Comparison of ENCODE assay signal across 8 mouse cellular contexts in the genomic region with DNA sequence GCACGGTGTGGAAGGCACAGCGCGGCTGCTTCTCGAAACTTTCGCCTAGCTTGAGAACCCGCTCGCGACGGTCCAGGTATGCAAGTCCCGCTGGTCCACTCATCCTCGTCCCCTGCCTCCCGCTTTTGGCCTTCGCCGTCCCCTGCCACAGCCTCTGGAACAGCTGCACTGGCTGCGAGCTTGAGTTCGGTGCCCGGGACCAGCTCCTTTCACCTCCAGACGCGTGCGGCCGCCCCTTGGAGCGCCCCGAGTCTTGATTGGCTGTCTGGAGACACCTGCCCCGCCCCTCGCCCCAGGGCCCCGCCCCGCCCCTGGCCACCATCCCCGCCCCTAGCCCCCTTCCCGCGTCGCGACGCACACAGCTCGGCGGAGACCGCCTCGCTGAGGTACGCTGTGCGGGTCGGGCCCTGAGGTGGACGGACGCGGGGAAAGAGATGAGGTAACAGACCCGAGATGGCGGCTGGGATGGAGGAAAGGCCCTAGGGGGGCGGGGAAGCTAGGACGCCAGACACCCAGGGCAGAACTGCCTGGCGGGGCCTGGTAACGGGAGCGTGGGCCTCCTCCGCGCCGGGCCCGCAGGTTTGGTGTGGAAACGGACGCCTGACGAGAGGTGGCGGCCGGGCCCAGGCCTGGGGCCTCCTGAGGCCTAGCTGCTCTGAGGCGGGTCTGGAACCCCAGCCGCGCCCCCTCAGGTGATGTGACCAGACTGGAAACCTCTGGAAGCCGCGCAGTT. TPM values are rescaled to one million over a fixed set of nuclear protein-coding genes. Genes with fewer than 3 reads are reported as not detected.
DNase-seq lines count a peak whose midpoint lies in the region; ATAC-seq and TF ChIP-seq lines count a peak whose summit lies in the region.

A gene (plus strand): TSS at position 332 of the 733 bp plus-strand sequence.

- TF ChIP-seq EP300 in ES-Bruce4 (IDR thresholded peaks at IDR 0.05; ENCODE audit: insufficient read depth, low read depth, low read length): no peak
- no peak for TF ChIP-seq EP300 in heart, postnatal 0 days (IDR thresholded peaks at IDR 0.05; ENCODE audit: low read depth)
- no peak for TF ChIP-seq EP300 in stomach, postnatal 0 days (optimal IDR thresholded peaks at IDR 0.05)

- H3K4me2 ChIP-seq in forebrain, embryonic 12.5 days: peak within 1 kb of the TSS; percentile 73
- peak within 1 kb of the TSS; percentile 74 for H3K4me2 ChIP-seq in heart, postnatal 0 days (ENCODE audit: low read depth, low read length)
- H3K4me2 ChIP-seq in liver, embryonic 15.5 days: peak within 1 kb of the TSS; percentile 93
- peak within 1 kb of the TSS; percentile 81 for H3K4me2 ChIP-seq in neural tube, embryonic 12.5 days (replicated peaks)
- peak within 1 kb of the TSS; percentile 80 for H3K4me2 ChIP-seq in stomach, postnatal 0 days (replicated peaks; ENCODE audit: low read depth)

- no peak for TF ChIP-seq CTCF in ES-Bruce4 (IDR thresholded peaks at IDR 0.05; ENCODE audit: low read depth, low read length)
- no peak for TF ChIP-seq CTCF in heart, postnatal 0 days (IDR thresholded peaks at IDR 0.05; ENCODE audit: low read depth)
- TF ChIP-seq CTCF in stomach, postnatal 0 days (IDR thresholded peaks at IDR 0.05; ENCODE audit: low read depth): no peak

- H3K9me3 ChIP-seq in ES-Bruce4 (replicated peaks; ENCODE audit: control insufficient read depth, insufficient read depth, low read length, poor library complexity, severe bottlenecking): no peaks in the 10 kb centered on the region
- no peaks in the 10 kb centered on the region for H3K9me3 ChIP-seq in forebrain, embryonic 12.5 days
- H3K9me3 ChIP-seq in heart, postnatal 0 days (replicated peaks; ENCODE audit: control insufficient read depth, low read length): no peaks in the 10 kb centered on the region
- no peaks in the 10 kb centered on the region for H3K9me3 ChIP-seq in liver, embryonic 15.5 days (replicated peaks)
- H3K9me3 ChIP-seq in neural tube, embryonic 12.5 days: no peaks in the 10 kb centered on the region
- no peaks in the 10 kb centered on the region for H3K9me3 ChIP-seq in stomach, postnatal 0 days (ENCODE audit: control insufficient read depth, low read length)

- ATAC-seq in forebrain, embryonic 12.5 days (ENCODE audit: low FRiP score): peak; percentile 98
- peak; percentile 97 for ATAC-seq in heart, postnatal 0 days (ENCODE audit: insufficient read depth, low read depth)
- ATAC-seq in liver, embryonic 15.5 days (ENCODE audit: insufficient read depth): peak; percentile 99
- peak; percentile 99 for ATAC-seq in neural tube, embryonic 12.5 days (ENCODE audit: low FRiP score, low read depth)
- peak; percentile 98 for ATAC-seq in stomach, postnatal 0 days (ENCODE audit: low FRiP score, low TSS enrichment)

- under 1% methylated on average over 64 of the region's 64 CpGs for WGBS in forebrain, embryonic 12.5 days
- WGBS in heart, postnatal 0 days: under 1% methylated on average over 57 of the region's 64 CpGs
- under 1% methylated on average over 64 of the region's 64 CpGs for WGBS in liver, embryonic 15.5 days (ENCODE audit: insufficient replicate concordance)
- WGBS in neural tube, embryonic 12.5 days: under 1% methylated on average over 59 of the region's 64 CpGs
- WGBS in stomach, postnatal 0 days: under 1% methylated on average over 60 of the region's 64 CpGs

- H3K27ac ChIP-seq in ES-Bruce4 (ENCODE audit: insufficient read depth, low read length): no peak within 1 kb of the TSS
- H3K27ac ChIP-seq in forebrain, embryonic 12.5 days: peak within 1 kb of the TSS; percentile 75
- H3K27ac ChIP-seq in heart, postnatal 0 days (ENCODE audit: low read depth): no peak within 1 kb of the TSS
- H3K27ac ChIP-seq in liver, embryonic 15.5 days (replicated peaks): peak within 1 kb of the TSS; percentile 51; the same call in 1 of the 2 replicates
- peak within 1 kb of the TSS; percentile 43; the same call in 1 of the 2 replicates for H3K27ac ChIP-seq in neural tube, embryonic 12.5 days
- H3K27ac ChIP-seq in stomach, postnatal 0 days (replicated peaks): peak within 1 kb of the TSS; percentile 65

- peak within 1 kb of the TSS; percentile 96 for H3K9ac ChIP-seq in ES-Bruce4 (ENCODE audit: low read depth, poor library complexity, severe bottlenecking)
- H3K9ac ChIP-seq in forebrain, embryonic 12.5 days: peak within 1 kb of the TSS; percentile 81
- peak within 1 kb of the TSS; percentile 56 for H3K9ac ChIP-seq in heart, postnatal 0 days (replicated peaks; ENCODE audit: low read depth, low read length)
- H3K9ac ChIP-seq in liver, embryonic 15.5 days: peak within 1 kb of the TSS; percentile 85
- peak within 1 kb of the TSS; percentile 84 for H3K9ac ChIP-seq in neural tube, embryonic 12.5 days
- H3K9ac ChIP-seq in stomach, postnatal 0 days (ENCODE audit: low read length): peak within 1 kb of the TSS; percentile 88

- H3K4me3 ChIP-seq in ES-Bruce4 (ENCODE audit: low read depth, low read length): peak within 1 kb of the TSS; percentile 100
- H3K4me3 ChIP-seq in forebrain, embryonic 12.5 days (replicated peaks): peak within 1 kb of the TSS; percentile 74
- peak within 1 kb of the TSS; percentile 59 for H3K4me3 ChIP-seq in heart, postnatal 0 days (ENCODE audit: low read depth, low read length)
- peak within 1 kb of the TSS; percentile 93 for H3K4me3 ChIP-seq in liver, embryonic 15.5 days (replicated peaks)
- H3K4me3 ChIP-seq in neural tube, embryonic 12.5 days: peak within 1 kb of the TSS; percentile 77
- peak within 1 kb of the TSS; percentile 89 for H3K4me3 ChIP-seq in stomach, postnatal 0 days (ENCODE audit: low read depth, low read length)

- TF ChIP-seq POLR2A in ES-Bruce4 (IDR thresholded peaks at IDR 0.05; ENCODE audit: insufficient read depth, low read length): peak; percentile 34

- no peaks in the 10 kb centered on the region for H3K4me1 ChIP-seq in ES-Bruce4 (ENCODE audit: control insufficient read depth, insufficient read depth, low read length)
- H3K4me1 ChIP-seq in forebrain, embryonic 12.5 days: peaks cover 9% of the 10 kb centered on the region
- no peaks in the 10 kb centered on the region; the same call in 1 of the 2 replicates for H3K4me1 ChIP-seq in heart, postnatal 0 days (ENCODE audit: control insufficient read depth, insufficient read depth)
- H3K4me1 ChIP-seq in liver, embryonic 15.5 days (replicated peaks): peaks cover 15% of the 10 kb centered on the region
- peaks cover 8% of the 10 kb centered on the region; the same call in 1 of the 2 replicates for H3K4me1 ChIP-seq in neural tube, embryonic 12.5 days
- no peaks in the 10 kb centered on the region for H3K4me1 ChIP-seq in stomach, postnatal 0 days (replicated peaks; ENCODE audit: control insufficient read depth, insufficient read depth)

- H3K36me3 ChIP-seq in ES-Bruce4 (ENCODE audit: control insufficient read depth, insufficient read depth, low read length, poor library complexity, severe bottlenecking): no peaks in the 10 kb centered on the region
- no peaks in the 10 kb centered on the region; the same call in 1 of the 2 replicates for H3K36me3 ChIP-seq in forebrain, embryonic 12.5 days (replicated peaks)
- no peaks in the 10 kb centered on the region for H3K36me3 ChIP-seq in heart, postnatal 0 days (replicated peaks; ENCODE audit: control insufficient read depth, insufficient read depth, low read length)
- no peaks in the 10 kb centered on the region for H3K36me3 ChIP-seq in liver, embryonic 15.5 days (replicated peaks)
- no peaks in the 10 kb centered on the region for H3K36me3 ChIP-seq in neural tube, embryonic 12.5 days
- no peaks in the 10 kb centered on the region for H3K36me3 ChIP-seq in stomach, postnatal 0 days (ENCODE audit: control insufficient read depth, insufficient read depth, low read length)

- DNase-seq in c-Kit-positive CD71-positive TER-119-positive erythroid progenitor cells, embryonic 14.5 days (ENCODE audit: low spot score): peak; percentile 80
- DNase-seq in heart, postnatal 0 days (ENCODE audit: low spot score): peak; percentile 51
- peak; percentile 89 to 93 for DNase-seq in kidney, postnatal 4 days
- peak; percentile 88 for DNase-seq in stomach, postnatal 0 days (ENCODE audit: low spot score)

- no peaks in the 10 kb centered on the region; the same call in 1 of the 2 replicates for H3K27me3 ChIP-seq in ES-Bruce4 (ENCODE audit: control insufficient read depth, insufficient read depth, low read length, poor library complexity, severe bottlenecking)
- H3K27me3 ChIP-seq in forebrain, embryonic 12.5 days: no peaks in the 10 kb centered on the region
- H3K27me3 ChIP-seq in heart, postnatal 0 days (ENCODE audit: control insufficient read depth, insufficient read depth, low read length): peaks cover 4% of the 10 kb centered on the region
- peaks cover 12% of the 10 kb centered on the region; the same call in 1 of the 2 replicates for H3K27me3 ChIP-seq in liver, embryonic 15.5 days
- no peaks in the 10 kb centered on the region for H3K27me3 ChIP-seq in neural tube, embryonic 12.5 days (replicated peaks)
- no peaks in the 10 kb centered on the region for H3K27me3 ChIP-seq in stomach, postnatal 0 days (ENCODE audit: control insufficient read depth, insufficient read depth, low read length)

RNA-seq across cellular contexts. Expression of the gene that starts here (rescaled TPM):
- polyA plus RNA-seq in ES-Bruce4 (2011; ENCODE audit: insufficient read depth, insufficient read length, low read depth, missing spikeins): 63.9 and 64.9 TPM in 2 replicates
- 66.3 TPM in 2 replicates for polyA plus RNA-seq in forebrain, embryonic 12.5 days (2016; fragmentation: Nextera tagmentation; extraction: Ambion mirVana)
- total RNA-seq in heart, postnatal 0 days (2014; rRNA removed; ENCODE audit: low replicate concordance): 4.1 and 7.9 TPM in 2 replicates
- 14.9 TPM in 2 replicates for polyA plus RNA-seq in heart, postnatal 0 days (2015; fragmentation: Nextera tagmentation; extraction: Ambion mirVana)
- polyA plus RNA-seq in liver, embryonic 15.5 days (2015; fragmentation: Nextera tagmentation; extraction: Ambion mirVana): 7.7 and 9.1 TPM in 2 replicates
- polyA plus RNA-seq in neural tube, embryonic 12.5 days (2016; fragmentation: Nextera tagmentation; extraction: Ambion mirVana): 57.6 and 65.3 TPM in 2 replicates
- 10.0 and 11.5 TPM in 2 replicates for polyA plus RNA-seq in stomach, postnatal 0 days (2015; fragmentation: Nextera tagmentation; extraction: Ambion mirVana)

Comparison
In these comparisons a context has a peak if more than half of its experiments do, and no peak if none do; other contexts are left out.
1. H3K27ac ChIP-seq: peak in forebrain, embryonic 12.5 days (single experiment), liver, embryonic 15.5 days (single experiment), neural tube, embryonic 12.5 days (single experiment) and stomach, postnatal 0 days (single experiment); none in ES-Bruce4 (single experiment) and heart, postnatal 0 days (single experiment).
2. Peak in every context shown above with its lines, with median percentiles within 50 percentile points of each other: H3K4me3 ChIP-seq, H3K9ac ChIP-seq, DNase-seq, ATAC-seq and H3K4me2 ChIP-seq.